Mouse (Mus musculus): ENCODE measurements around the gene Bhlhb9. TPM values are rescaled to one million over a fixed set of nuclear protein-coding genes. Genes with fewer than 3 reads are reported as not detected.

The Bhlhb9 gene
- 14.8 TPM for polyA plus RNA-seq (2017; shearing (Covaris generic))

DNA sequence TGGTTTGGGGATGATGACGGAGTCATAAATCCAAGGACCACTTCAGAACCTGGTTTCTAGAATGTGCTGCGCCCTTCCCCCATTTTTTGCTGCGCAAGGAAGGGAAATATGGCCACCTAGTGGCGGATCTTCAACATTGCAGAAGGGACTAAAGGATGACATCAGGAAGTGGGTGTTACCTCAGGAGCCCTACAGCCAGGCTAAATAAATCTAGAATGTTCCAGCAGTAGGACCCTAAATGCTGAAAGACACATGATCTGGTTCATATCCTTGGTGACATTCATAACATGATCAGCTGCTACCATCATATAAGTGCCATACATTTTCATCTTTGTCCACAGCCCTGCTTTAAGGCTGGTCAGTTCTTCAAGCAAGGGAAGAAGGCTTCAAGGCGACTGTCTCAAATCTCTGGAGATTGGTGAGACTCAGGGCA, at the start of gene Bhlhb9:
Bhlhb9 (plus strand) TSS at position 383 of the 433 bp plus-strand sequence.

DNA sequence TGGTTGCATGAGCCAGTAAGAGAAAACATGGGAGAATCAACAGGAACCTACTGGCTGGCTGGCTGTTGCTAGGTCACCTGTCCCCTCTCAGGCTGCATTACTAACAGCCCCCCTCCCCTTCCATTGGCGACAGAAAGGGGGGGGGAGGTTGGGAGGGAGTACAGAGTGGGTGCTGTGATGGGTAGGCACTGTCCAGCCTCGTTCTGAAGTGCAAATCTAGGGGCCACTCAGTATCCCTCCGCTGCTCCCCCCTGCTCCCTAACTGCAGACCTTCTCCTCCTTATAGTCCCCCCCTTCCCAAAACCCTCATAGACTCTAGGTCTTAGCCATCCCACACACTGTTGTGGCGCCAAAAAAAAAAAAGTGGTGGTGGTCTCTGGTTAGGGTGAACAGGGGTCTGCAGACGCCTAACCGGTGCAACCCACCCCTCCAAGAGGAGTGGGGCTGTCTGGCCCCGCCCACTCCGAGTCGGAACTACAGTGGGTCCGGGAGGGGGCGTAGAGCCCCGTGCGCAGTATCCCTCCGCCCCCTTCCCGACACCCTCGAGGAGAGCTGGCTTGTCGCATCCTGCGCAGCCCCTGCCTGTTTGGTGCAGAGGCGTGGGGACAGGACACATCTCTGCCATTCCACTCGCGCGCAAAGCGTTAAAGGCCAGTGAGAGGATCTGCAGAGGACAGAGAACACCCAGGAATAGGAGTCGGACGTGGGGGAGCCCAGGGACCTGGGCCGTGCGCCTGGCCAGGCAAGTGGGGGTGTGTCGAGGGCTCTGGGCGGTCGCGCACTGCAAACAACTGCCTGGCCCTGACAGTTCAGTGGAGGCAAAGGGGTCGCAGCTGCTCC, 41.3 kb downstream of the Bhlhb9 start, which contains the start of gene Gprasp2:
Gprasp2 (plus strand) TSS at position 514 of the 840 bp plus-strand sequence.

Other genes with a start within 250 kb of the Bhlhb9 start
- not detected for gene Nxf7, start 198.8 kb upstream of the Bhlhb9 start, polyA plus RNA-seq (2017; shearing (Covaris generic))
- not detected for gene Prame, start 169.9 kb upstream of the Bhlhb9 start, polyA plus RNA-seq (2017; shearing (Covaris generic))
- gene Tcp11x2, start 103.8 kb upstream of the Bhlhb9 start, polyA plus RNA-seq (2017; shearing (Covaris generic)): not detected
- not detected for gene Tmsb15a, start 72.3 kb upstream of the Bhlhb9 start, polyA plus RNA-seq (2017; shearing (Covaris generic))
- gene Armcx5, start 54.9 kb upstream of the Bhlhb9 start, polyA plus RNA-seq (2017; shearing (Covaris generic)): 30.9 TPM
- gene Gprasp1, start 54.9 kb upstream of the Bhlhb9 start, polyA plus RNA-seq (2017; shearing (Covaris generic)): 31.2 TPM
- gene Gprasp2, start 41.4 kb downstream of the Bhlhb9 start, polyA plus RNA-seq (2017; shearing (Covaris generic)): 13.0 TPM
- gene Arxes2, start 196.2 kb downstream of the Bhlhb9 start, polyA plus RNA-seq (2017; shearing (Covaris generic)): 4.7 TPM
- gene Arxes1, start 235.8 kb downstream of the Bhlhb9 start, polyA plus RNA-seq (2017; shearing (Covaris generic)): not detected